Mouse (Mus musculus) heart, embryonic 14.5 days (tissue): ENCODE data around the gene Fbxo36. TPM values are rescaled to one million over a fixed set of nuclear protein-coding genes. Genes with fewer than 3 reads are reported as not detected.

ENCODE experiments used
- ATAC-seq: fragments of 200-750 bp; cut with Nextera tagmentation; 2 replicates; pipeline ENCODE4 v1.8.0; 2017; ENCODE audit warnings: low read depth, moderate TSS enrichment; ENCODE audit not compliant: insufficient number of reproducible peaks, insufficient read depth, low FRiP score
- H3K27ac ChIP-seq, 2 experiments: fragments of 200-500 bp in 1 of 2; fragments of 300-500 bp in 1 of 2; sonication (generic) in 1 of 2; replicated peaks in 1 of 2; 2 replicates each; pipeline ENCODE4 v1.5.1; 2012 to 2014; ENCODE audit warnings: low read depth in 2 of 2, low read length in 2 of 2, control low read depth in 1 of 2, mild to moderate bottlenecking in 1 of 2, mixed read lengths in 1 of 2; ENCODE audit not compliant: control insufficient read depth in 1 of 2, insufficient read depth in 1 of 2
- H3K27me3 ChIP-seq: fragments of 300-500 bp; sonication (generic); 2 replicates; pipeline ENCODE4 v1.6.1; 2014; ENCODE audit warnings: mild to moderate bottlenecking, low read length, control low read depth; ENCODE audit not compliant: control insufficient read depth, insufficient read depth
- H3K36me3 ChIP-seq: fragments of 300-500 bp; sonication (generic); 2 replicates; pipeline ENCODE4 v1.6.1; 2014; ENCODE audit warnings: mild to moderate bottlenecking, control low read depth, low read length, mixed read lengths; ENCODE audit not compliant: control insufficient read depth, insufficient read depth
- H3K4me1 ChIP-seq, 2 experiments: fragments of 200-500 bp in 1 of 2; fragments of 300-500 bp in 1 of 2; sonication (generic) in 1 of 2; 2 replicates each; pipeline ENCODE4 v1.6.1; 2012 to 2014; ENCODE audit warnings: low read length in 2 of 2, control low read depth in 1 of 2, mixed read lengths in 1 of 2; ENCODE audit not compliant: control insufficient read depth in 2 of 2, insufficient read depth in 2 of 2
- H3K4me2 ChIP-seq: fragments of 300-500 bp; sonication (generic); 2 replicates; pipeline ENCODE4 v1.6.1; 2014; ENCODE audit warnings: mild to moderate bottlenecking, low read length
- H3K4me3 ChIP-seq, 2 experiments: fragments of 200-500 bp in 1 of 2; fragments of 300-500 bp in 1 of 2; sonication (generic) in 1 of 2; 2 replicates each; pipeline ENCODE4 v1.5.1; 2012 to 2014; ENCODE audit warnings: low read length in 2 of 2, mild to moderate bottlenecking in 2 of 2, control low read depth in 1 of 2, low read depth in 1 of 2, moderate library complexity in 1 of 2; ENCODE audit not compliant: control insufficient read depth in 1 of 2, insufficient read depth in 1 of 2
- H3K9ac ChIP-seq: fragments of 300-500 bp; sonication (generic); 2 replicates; pipeline ENCODE4 v1.6.1; 2014; ENCODE audit warnings: mild to moderate bottlenecking, low read length
- H3K9me3 ChIP-seq: fragments of 300-500 bp; sonication (generic); 2 replicates; pipeline ENCODE4 v1.6.1; 2016; ENCODE audit warnings: low read length, control low read depth; ENCODE audit not compliant: control insufficient read depth
- WGBS: fragments of 180-500 bp; shearing (Covaris S2); extraction: QIAGEN DNeasy Blood & Tissue Kit; methylation state at CpG from one replicate; pipeline ENCODE4 v1.1.7; 2014; 5-methylcytosine and 5-hydroxymethylcytosine counted together
- polyA plus RNA-seq: library from polyadenylated mRNA; unstranded; fragments of >200 nt; fragmentation: Nextera tagmentation; extraction: Ambion mirVana; gene quantifications from 2 replicates; pipeline ENCODE4 v1.2.1, GENCODE M21; 2014

Gene Fbxo36
- polyA plus RNA-seq, 1 experiment from 2014 or later = 9.3 TPM

- no peak overlapping the region for H3K4me3 ChIP-seq
- H3K27me3 ChIP-seq = no peaks in the 10 kb centered on the region
- H3K9ac ChIP-seq = no peak overlapping the region
- no peaks in the 10 kb centered on the region for H3K4me1 ChIP-seq
- H3K9me3 ChIP-seq = no peaks in the 10 kb centered on the region
- ATAC-seq = no peak
- 84% methylated on average over 4 of the region's 4 CpGs for WGBS
- H3K4me2 ChIP-seq = no peak overlapping the region
- H3K36me3 ChIP-seq = no peaks in the 10 kb centered on the region
- no peak overlapping the region for H3K27ac ChIP-seq
Measured at GRCm38 (mm10) chr1:84915010-84915409, 75.4 kb downstream of the Fbxo36 start.

- Histone ChIP-seq H3K27ac (no peak overlapping the region), H3K27me3 (no peaks in the 10 kb centered on the region), H3K4me1 (peaks cover 0 to 4% of the 10 kb centered on the region in 2 experiments; a peak in 1 of 4 replicates), H3K9me3 (no peaks in the 10 kb centered on the region), H3K9ac (no peak overlapping the region), H3K36me3 (no peaks in the 10 kb centered on the region), H3K4me3 (no peak overlapping the region), H3K4me2 (no peak overlapping the region)
- 84% methylated on average over 3 of the region's 3 CpGs for WGBS
- no peak for ATAC-seq
Measured at GRCm38 (mm10) chr1:84918865-84919264, 79.2 kb downstream of the Fbxo36 start.

- no peaks in the 10 kb centered on the region for H3K27me3 ChIP-seq
- H3K27ac ChIP-seq = no peak overlapping the region
- 59% methylated on average over 2 of the region's 2 CpGs for WGBS
- no peaks in the 10 kb centered on the region for H3K36me3 ChIP-seq
- peaks cover 0 to 4% of the 10 kb centered on the region in 2 experiments; a peak in 1 of 4 replicates for H3K4me1 ChIP-seq
- no peaks in the 10 kb centered on the region for H3K9me3 ChIP-seq
- no peak for ATAC-seq
- no peak overlapping the region for H3K4me3 ChIP-seq
- H3K9ac ChIP-seq = no peak overlapping the region
- H3K4me2 ChIP-seq = no peak overlapping the region
Measured at GRCm38 (mm10) chr1:84923432-84923831, 83.8 kb downstream of the Fbxo36 start.

GRCm38 (mm10) chr1:84924134-84924533 is 84.5 kb downstream of the Fbxo36 start:
- Histone ChIP-seq H3K4me3 (no peak overlapping the region), H3K27ac (no peak overlapping the region), H3K27me3 (no peaks in the 10 kb centered on the region), H3K4me2 (no peak overlapping the region), H3K36me3 (no peaks in the 10 kb centered on the region), H3K9me3 (no peaks in the 10 kb centered on the region), H3K4me1 (peaks cover 0 to 4% of the 10 kb centered on the region in 2 experiments; a peak in 1 of 4 replicates), H3K9ac (no peak overlapping the region)
- 72% methylated on average over 6 of the region's 6 CpGs for WGBS
- no peak for ATAC-seq

GRCm38 (mm10) chr1:84925599-84925998 is 86.0 kb downstream of the Fbxo36 start:
- no peak overlapping the region for H3K4me2 ChIP-seq
- H3K27me3 ChIP-seq = no peaks in the 10 kb centered on the region
- 66% methylated on average over 9 of the region's 9 CpGs for WGBS
- H3K9me3 ChIP-seq = no peaks in the 10 kb centered on the region
- no peak overlapping the region for H3K9ac ChIP-seq
- peaks cover 0 to 4% of the 10 kb centered on the region in 2 experiments; a peak in 1 of 4 replicates for H3K4me1 ChIP-seq
- H3K36me3 ChIP-seq = no peaks in the 10 kb centered on the region
- no peak overlapping the region for H3K4me3 ChIP-seq
- ATAC-seq = no peak
- H3K27ac ChIP-seq = no peak overlapping the region

DNA sequence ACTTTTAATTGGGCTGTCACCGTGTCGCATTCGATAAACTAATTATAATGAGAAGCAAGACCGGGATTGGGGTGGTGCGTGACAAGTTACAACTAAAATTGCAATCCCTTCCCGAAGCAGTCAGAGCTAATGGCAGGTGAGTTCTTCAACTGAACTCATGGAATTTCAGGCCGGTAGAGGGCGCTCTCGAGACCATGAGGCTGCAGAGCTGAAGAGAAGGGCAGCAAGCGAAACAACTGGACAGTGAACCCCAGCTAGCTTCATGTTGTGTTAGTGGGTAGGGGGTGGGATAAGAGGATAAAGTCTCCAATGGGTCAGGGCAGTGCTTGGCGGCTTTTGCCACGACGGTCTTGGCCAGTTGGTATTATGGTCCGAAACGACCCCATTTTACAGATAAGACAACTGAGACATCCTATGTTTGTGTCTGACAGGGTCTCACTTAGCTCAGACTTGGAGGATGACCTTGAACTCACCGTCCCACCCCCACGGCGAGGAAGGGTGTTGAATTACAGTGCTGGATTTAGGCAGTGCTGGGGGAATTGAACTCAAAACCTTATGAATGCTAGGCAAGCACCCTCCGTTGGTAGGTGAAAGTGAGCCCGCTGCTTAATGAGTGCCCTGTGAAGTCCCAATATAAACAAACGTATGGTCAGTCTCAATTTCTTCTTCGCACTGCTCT is 94.0 kb downstream of the Fbxo36 start:
- Histone ChIP-seq H3K4me1 (peaks cover 3 to 5% of the 10 kb centered on the region in 2 experiments; a peak in 1 of 4 replicates), H3K27ac (no peak overlapping the region), H3K27me3 (peaks cover 31% of the 10 kb centered on the region), H3K36me3 (no peaks in the 10 kb centered on the region), H3K9ac (no peak overlapping the region; the same call in 1 of the 2 replicates), H3K4me2 (peak overlapping the region; percentile 98), H3K9me3 (no peaks in the 10 kb centered on the region), H3K4me3 (peak overlapping the region; percentile 47 to 59)
- WGBS = 11% methylated on average over 22 of the region's 22 CpGs
- ATAC-seq = no peak

DNA sequence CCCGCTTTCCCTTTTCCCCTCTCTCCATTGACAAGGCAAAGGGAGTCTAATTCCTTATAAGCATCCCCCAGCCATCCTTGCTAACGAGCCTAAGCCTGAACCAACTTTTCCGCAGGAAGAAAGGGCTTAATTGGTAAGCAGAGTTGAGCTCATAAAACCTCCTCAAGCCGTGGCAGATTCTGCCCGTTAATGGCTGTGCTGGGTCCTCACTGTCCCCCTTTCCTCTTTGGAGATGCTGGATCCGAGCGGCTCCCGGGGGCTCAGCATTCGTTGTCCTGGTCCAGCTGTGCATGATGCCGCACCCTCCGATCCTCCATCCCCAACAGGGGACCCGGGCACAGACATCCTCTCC is 94.5 kb downstream of the Fbxo36 start:
- Histone ChIP-seq H3K9me3 (no peaks in the 10 kb centered on the region), H3K36me3 (no peaks in the 10 kb centered on the region), H3K9ac (peak overlapping the region; percentile 62), H3K4me2 (peak overlapping the region; percentile 98), H3K4me1 (peaks cover 3 to 5% of the 10 kb centered on the region in 2 experiments; a peak in 1 of 4 replicates), H3K4me3 (peak overlapping the region; percentile 47 to 59), H3K27me3 (peaks cover 31% of the 10 kb centered on the region), H3K27ac (no peak overlapping the region)
- WGBS = 2% methylated on average over 12 of the region's 12 CpGs
- peak; percentile 39; the same call in 1 of the 2 replicates for ATAC-seq
